Mouse (Mus musculus) adrenal gland, adult 2 months (tissue): ENCODE measurements at regions not wholly inside any gene's neighbourhood (a gene's known extent, or its start where the extent isn't known, plus 50 kb on each side); places are given as distances from the start of the nearest gene placed in this dataset.
A peak's percentile ranks its signal among the peaks of the same experiment; 100 is the strongest.
"Not testable (repeated sequence)": the region's sequence is repeated elsewhere in the genome, so short reads cannot be mapped to it uniquely, and the experiment has no call there.

Source experiments
- DNase-seq: peaks from one replicate; pipeline ENCODE4 v3.0.0; 2021

- not testable (repeated sequence) for DNase-seq
These were observed 84.8 kb upstream of the Ezh2 start for GRCm38 (mm10) chr6:47679946-47680345.

DNA sequence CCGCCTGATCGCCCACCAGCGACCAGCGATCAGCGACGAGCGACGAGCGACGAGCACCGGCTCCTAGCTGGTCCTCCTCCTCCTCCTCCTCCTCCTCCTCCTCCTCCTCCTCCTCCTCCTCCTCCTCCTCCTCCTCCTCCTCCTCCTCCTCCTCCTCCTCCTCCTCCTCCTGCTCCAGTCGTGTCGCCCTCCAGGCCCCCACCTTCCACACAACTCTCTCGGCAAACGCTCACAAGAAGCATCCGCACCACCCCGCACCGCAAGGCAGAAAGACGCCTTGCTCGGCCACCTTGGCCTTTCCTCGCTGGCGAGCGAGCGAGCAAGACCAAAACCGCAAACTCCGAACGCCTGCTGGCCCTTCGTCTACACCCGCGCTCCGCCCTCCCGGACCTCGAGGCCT is 77.6 kb upstream of the Ezh2 start:
- DNase-seq, result peak; percentile 66

GRCm38 (mm10) chr6:47652880-47653279 is 57.7 kb upstream of the Ezh2 start:
- peak; percentile 32 for DNase-seq

DNA sequence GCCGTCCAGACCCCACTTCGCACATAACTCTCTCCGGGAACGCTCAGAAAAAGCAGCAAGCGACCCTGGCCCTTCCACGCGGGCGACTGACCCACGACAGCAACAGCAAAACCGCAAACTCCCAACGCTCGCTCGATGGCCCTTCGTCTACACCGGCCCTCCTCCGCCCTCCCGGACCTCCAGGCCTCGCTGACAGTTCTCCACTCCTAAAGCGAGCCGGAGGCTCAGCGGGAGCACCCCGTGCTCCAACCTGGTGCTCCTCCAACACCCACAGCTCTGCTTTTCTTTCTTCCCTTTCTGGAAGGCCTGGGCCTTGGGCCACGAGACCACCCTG is 56.2 kb upstream of the Ezh2 start:
- DNase-seq, result not testable (repeated sequence)

DNA sequence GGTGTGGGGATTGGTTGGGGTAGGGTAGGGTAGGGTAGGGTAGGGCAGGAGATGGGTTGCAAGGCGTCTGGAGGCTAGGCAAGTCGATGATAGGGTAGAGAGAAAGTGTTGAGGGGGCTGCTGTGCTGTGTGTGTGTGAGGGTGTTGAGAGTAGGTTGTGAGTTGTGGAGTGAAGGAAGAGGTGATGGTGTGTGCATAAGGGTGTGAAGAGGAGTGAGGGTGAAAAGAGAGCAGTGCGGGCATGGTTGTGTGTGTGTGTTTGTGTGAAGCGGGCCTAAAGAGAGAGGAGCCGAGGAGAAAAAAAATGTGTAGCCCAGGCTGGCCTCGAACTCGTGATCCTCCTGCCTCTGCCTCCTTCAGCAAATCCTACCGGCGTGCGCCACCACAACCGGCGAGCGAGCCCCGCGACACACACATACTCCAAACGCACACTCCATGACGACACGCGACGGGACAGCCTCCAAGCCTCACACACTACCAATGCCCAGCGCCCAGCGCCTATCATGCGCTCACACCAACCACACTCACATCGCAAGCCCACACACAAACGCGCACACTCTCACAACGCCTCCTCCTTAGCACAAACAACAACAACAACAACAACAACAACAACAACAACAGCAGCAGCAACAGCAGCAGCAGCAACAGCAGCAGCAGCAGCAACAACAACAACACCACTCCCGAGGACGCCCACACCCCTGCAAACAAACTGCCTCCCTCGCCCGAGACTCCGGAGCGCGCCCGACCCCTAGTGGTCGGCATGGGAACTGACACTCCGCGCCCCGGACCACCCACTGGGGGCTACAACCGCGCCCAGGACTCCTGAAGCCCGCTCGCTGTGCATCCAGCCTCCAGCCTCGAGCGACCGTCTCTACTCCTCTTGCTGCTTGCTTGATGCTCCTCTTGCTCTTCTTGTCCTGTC is 55.6 kb upstream of the Ezh2 start:
- peak; percentile 97 for DNase-seq

- DNase-seq, result peak; percentile 6
These were observed 54.8 kb upstream of the Ezh2 start for GRCm38 (mm10) chr6:47649961-47650360.

DNA sequence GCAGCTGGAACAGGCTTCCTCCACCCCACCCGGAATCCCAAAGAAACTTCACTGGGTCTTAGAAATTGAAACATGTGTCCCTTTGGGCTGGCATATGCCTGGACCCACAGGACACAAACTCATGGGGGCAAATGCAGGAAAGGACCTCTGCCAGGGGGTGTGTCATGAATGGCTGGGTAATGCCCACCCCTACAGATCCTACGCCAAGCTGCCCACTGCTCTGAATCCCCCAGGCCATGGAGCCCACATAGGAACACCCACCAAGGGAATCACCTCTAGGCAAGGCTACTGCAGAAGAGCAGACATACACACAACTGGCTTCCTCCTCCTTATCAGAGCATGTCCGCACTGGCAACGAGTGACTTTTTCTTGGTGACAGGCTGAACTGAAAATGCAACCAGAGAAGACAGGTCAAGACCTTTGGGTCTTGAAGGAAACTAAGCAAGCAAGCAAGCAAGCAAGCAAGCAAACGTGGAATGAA is 54.4 kb upstream of the Ezh2 start:
- peak; percentile 7 for DNase-seq

DNA sequence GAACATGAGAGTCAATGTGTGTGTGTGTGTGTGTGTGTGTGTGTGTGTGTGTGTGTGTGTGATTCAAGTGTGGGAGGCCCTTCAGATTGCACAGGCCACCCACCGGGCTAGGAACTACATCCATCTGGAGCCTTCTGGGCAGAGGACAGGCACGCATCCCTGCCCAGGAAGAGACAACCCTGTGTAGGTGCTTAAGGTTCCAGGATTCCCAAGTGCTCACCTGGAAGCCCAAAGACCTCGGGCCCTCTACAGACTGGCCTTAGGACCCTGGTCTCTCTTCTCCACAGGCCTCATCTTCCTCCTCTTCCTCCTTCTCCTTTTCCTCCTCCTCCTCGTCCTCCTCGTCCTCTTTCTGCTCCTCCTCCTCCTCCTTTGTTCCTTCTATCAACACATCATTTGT is 53.8 kb upstream of the Ezh2 start:
- DNase-seq, result no peak

GRCm38 (mm10) chr6:47648316-47648715 is 53.2 kb upstream of the Ezh2 start:
- DNase-seq, result no peak

DNA sequence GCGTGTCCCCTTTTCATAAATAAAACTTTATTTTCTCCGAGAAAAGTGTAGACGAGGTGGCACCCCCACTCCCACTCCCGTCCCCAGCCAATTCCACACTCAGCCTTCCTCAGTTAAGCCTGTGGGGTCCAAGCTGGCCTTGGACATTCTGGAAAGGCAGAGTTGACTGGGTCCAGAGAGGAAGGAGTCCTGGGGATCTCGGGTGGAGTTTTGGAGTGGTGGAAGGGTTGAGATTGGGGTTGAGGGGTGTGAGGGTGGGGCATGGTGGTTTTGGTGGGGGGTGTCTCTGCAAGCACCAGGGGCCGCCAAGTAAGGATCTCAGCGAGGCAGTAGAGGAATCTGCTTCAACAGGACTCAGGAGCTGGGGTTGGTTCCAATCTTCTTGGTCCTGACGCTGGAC is 52.7 kb upstream of the Ezh2 start:
- DNase-seq, result peak; percentile 1

- no peak for DNase-seq
These were observed 51.8 kb upstream of the Ezh2 start for GRCm38 (mm10) chr6:47646731-47647567.

DNA sequence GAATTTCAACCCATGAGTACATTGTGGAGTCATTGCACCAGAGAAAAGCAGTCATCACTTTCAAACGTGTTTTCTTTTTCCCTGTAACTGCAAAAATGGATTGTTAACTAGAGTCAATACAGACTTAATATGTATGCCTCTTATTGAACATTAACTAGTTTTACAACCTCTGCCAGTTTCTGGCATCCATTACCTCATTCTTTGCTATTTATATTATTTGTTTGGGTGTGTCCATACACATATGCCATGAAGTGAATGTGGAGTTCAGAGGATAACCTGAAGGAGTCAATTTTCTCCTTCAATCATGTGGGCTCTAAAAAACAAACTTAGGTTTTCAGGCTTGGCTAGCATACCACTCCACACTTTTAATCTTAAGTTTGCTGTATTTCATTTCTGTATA is 50.9 kb upstream of the Ezh2 start:
- no peak for DNase-seq
